Mouse (Mus musculus): ENCODE measurements around the gene Bcl2l2. TPM values are rescaled to one million over a fixed set of nuclear protein-coding genes. Genes with fewer than 3 reads are reported as not detected.

Gene Bcl2l2
- polyA plus RNA-seq, 1 experiment from 2014 or later, result 4.3 TPM

DNA sequence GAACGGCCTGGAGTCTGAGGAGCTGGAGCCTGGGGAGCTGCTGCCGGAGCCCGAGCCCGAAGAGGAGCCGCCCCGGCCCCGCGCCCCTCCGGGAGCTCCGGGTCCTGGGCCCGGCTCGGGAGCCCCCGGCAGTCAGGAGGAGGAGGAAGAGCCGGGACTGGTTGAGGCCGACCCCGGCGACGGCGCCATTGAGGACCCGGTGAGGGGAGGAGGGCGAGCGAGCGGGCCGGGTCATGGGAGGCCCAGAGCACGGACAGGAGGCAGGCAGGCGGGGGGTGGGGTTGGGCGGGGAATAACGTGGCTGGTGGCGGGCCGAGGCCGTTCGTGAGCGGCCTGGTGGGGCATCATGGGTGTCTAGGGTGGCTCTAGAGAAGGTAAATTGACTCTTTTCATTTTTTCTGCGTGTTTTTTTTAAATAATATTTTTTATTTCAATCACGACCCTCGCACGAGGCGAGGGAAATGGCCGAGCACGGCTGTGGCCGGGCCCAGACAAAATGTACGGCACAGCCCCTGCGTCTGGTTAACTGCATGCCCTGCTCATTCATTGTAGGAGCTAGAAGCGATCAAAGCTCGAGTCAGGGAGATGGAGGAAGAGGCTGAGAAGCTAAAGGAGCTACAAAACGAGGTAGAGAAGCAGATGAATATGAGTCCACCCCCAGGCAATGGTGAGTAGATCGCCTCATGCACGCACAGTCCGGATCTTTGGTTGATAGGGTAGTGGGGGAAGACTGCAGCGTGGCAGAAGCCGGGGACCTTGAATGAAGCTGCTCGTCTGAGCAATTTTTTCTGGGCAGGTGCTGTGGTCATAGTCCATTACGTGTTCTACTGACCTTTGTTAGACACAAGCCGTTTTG is 11.3 kb downstream of the Bcl2l2 start:
- Histone ChIP-seq H3K27me3 (no peaks in the 10 kb centered on the region), H3K9me3 (no peaks in the 10 kb centered on the region), H3K36me3 (peaks cover 28% of the 10 kb centered on the region), H3K4me2 (peak overlapping the region; percentile 63), H3K27ac (replicated peaks) (peak overlapping the region; percentile 97), H3K4me3 (peak overlapping the region; percentile 93), H3K4me1 (replicated peaks) (peaks cover 20% of the 10 kb centered on the region), H3K9ac (peak overlapping the region; percentile 99)
- ATAC-seq (ENCODE audit: low FRiP score, low read depth), result peak; percentile 39
- under 1% methylated on average over 54 of the region's 54 CpGs for WGBS

DNA sequence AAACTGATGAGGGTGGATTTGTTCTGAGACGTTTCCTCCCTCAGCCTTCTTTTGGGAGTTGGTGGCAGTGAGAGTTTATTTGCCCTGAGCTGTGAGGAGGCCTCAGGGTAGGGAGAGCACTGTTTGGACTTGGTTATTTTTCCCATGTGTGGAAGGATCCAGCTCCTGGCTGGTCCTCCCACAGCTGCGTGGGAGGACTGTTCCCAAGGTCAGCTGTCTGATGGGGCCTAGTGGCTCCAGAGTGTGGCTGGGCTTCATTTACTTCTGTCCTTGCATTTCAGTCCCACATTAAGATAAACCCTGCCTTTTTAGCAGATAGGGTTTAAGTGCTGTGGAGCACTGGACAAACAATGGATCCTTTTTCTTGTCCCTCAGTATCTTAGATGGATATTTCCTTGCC is 14.3 kb downstream of the Bcl2l2 start:
- 70% methylated on average over 2 of the region's 2 CpGs for WGBS
- Histone ChIP-seq H3K4me1 (replicated peaks) (peaks cover 20% of the 10 kb centered on the region), H3K4me3 (no peak overlapping the region), H3K27ac (replicated peaks) (no peak overlapping the region), H3K9me3 (no peaks in the 10 kb centered on the region), H3K4me2 (no peak overlapping the region), H3K27me3 (no peaks in the 10 kb centered on the region), H3K9ac (no peak overlapping the region), H3K36me3 (peaks cover 28% of the 10 kb centered on the region)
- no peak for ATAC-seq (ENCODE audit: low FRiP score, low read depth)

DNA sequence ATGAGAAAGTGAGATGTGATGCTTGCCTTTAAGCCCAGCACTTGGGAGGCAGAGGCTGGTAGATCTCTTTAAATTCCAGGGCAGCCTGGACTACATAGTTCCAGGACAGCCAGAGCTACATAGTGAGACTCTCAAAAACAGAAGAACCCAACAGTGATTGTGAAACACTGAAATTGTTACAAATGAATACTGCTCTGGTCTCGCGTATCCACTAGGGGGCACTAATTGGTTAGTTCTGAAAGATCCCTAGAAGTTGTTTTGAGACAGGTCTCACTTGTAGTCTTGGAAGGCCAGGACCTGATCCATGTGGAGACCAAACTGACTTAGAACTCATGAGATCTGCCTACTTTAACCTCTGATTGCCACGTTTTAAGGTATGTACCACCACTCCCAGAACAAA is 17.2 kb downstream of the Bcl2l2 start:
- 0% methylated on average over 3 of the region's 3 CpGs for WGBS
- no peaks in the 10 kb centered on the region for H3K27me3 ChIP-seq
- H3K9me3 ChIP-seq, result no peaks in the 10 kb centered on the region
- H3K4me3 ChIP-seq, result no peak overlapping the region
- peak; percentile 42 for ATAC-seq (ENCODE audit: low FRiP score, low read depth)
- no peak overlapping the region for H3K4me2 ChIP-seq
- peaks cover 13% of the 10 kb centered on the region for H3K4me1 ChIP-seq (replicated peaks)
- peaks cover 42% of the 10 kb centered on the region for H3K36me3 ChIP-seq
- peak overlapping the region; percentile 49; the same call in 1 of the 2 replicates for H3K27ac ChIP-seq (replicated peaks)
- H3K9ac ChIP-seq, result no peak overlapping the region

DNA sequence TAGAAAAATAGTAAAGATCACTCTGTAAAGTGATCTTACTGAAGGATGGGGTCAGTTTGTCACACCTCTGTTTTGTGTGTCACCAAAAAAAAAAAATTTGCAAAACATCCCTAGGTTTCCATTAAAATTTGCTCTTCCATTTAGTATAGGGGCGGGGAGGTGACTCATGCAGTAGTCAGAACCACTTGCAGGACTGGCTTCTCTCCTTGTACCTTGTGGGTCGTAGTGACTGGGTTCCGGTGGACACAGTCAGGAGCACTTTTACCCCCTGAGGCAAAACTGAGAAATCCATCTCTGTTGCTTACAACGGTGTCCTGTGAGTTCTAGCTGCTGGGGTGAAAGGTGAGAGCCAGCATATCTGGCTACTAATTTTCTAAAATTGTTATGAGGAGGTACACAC is 20.5 kb downstream of the Bcl2l2 start:
- 89% methylated on average over 4 of the region's 4 CpGs for WGBS

DNA sequence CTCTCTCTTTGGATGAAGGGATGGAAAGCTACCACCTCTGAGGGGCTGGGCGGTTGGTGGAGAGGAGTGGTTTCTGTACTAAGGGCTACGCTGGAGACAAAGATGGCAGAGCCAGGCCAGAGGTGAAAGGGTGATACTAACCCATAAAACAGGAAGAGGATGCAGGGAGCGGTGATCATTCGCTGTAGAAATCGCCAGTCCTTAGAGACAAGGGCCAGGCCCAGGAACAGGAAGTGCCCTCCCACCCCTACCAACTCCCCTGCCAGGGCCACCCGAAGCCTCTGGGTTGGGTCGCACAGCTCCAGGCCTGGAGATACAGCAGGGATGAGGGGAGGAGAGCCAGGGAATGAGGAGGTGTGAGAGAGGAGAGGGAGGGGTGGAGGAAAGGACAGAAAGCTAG is 25.5 kb downstream of the Bcl2l2 start:
- no peak overlapping the region for H3K4me3 ChIP-seq
- peaks cover 42% of the 10 kb centered on the region for H3K36me3 ChIP-seq
- no peak overlapping the region for H3K9ac ChIP-seq
- ATAC-seq (ENCODE audit: low FRiP score, low read depth), result no peak
- no peaks in the 10 kb centered on the region for H3K27me3 ChIP-seq
- 87% methylated on average over 7 of the region's 7 CpGs for WGBS
- H3K4me2 ChIP-seq, result no peak overlapping the region
- peaks cover 43% of the 10 kb centered on the region for H3K4me1 ChIP-seq (replicated peaks)
- no peak overlapping the region for H3K27ac ChIP-seq (replicated peaks)
- H3K9me3 ChIP-seq, result no peaks in the 10 kb centered on the region

More for the DNA sequence above, 20.5 kb downstream of the Bcl2l2 start:
- Histone ChIP-seq H3K36me3 (peaks cover 41% of the 10 kb centered on the region), H3K4me3 (no peak overlapping the region), H3K9ac (no peak overlapping the region), H3K27me3 (no peaks in the 10 kb centered on the region), H3K27ac (replicated peaks) (no peak overlapping the region), H3K4me1 (replicated peaks) (peaks cover 7% of the 10 kb centered on the region; the same call in 1 of the 2 replicates), H3K4me2 (no peak overlapping the region), H3K9me3 (no peaks in the 10 kb centered on the region)
- ATAC-seq (ENCODE audit: low FRiP score, low read depth), result no peak

DNA sequence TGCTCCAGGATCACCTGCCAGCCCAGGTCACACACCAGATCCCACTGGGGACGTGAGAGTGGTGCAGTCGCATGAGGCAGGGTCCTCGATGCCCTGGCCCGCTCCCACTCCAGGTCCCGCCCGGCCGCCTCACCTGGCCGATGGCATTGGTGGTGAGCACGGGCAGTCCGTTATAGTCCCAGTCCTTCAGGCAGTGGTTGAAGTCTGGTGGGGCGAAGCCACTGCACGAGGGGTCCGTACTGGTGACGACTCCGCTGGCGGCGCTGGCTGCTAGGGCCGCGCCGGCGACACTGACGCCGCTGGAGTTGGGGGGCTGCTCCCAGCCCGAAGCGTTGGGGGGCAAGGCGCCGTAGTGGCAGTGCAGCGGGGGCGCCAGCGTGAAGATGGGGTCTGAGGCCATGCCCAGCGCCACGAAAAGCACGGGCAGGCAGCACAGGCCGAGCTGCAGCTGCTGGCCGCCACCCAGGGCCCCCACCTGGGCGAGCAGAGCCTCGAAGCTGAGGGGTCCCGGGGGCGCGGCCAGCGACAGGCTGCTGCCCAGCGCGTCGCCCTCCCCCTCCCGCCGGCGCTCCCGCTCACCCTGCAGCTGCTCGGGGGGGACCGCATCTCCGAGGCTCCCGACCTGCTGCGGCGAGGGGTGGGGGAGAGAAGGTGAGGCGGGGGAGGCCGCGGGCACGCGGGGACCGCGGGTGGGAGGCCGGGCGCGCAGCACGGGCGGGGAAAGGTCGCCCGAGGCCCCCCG is 29.1 kb downstream of the Bcl2l2 start:
- ATAC-seq (ENCODE audit: low FRiP score, low read depth), result peak; percentile 62
- no peaks in the 10 kb centered on the region for H3K27me3 ChIP-seq
- peak overlapping the region; percentile 93 for H3K4me3 ChIP-seq
- WGBS, result 1% methylated on average over 62 of the region's 69 CpGs
- peaks cover 45% of the 10 kb centered on the region for H3K4me1 ChIP-seq (replicated peaks)
- H3K4me2 ChIP-seq, result peak overlapping the region; percentile 89
- no peaks in the 10 kb centered on the region for H3K9me3 ChIP-seq
- H3K27ac ChIP-seq (replicated peaks), result peak overlapping the region; percentile 96
- H3K36me3 ChIP-seq, result peaks cover 19% of the 10 kb centered on the region
- H3K9ac ChIP-seq, result peak overlapping the region; percentile 98

DNA sequence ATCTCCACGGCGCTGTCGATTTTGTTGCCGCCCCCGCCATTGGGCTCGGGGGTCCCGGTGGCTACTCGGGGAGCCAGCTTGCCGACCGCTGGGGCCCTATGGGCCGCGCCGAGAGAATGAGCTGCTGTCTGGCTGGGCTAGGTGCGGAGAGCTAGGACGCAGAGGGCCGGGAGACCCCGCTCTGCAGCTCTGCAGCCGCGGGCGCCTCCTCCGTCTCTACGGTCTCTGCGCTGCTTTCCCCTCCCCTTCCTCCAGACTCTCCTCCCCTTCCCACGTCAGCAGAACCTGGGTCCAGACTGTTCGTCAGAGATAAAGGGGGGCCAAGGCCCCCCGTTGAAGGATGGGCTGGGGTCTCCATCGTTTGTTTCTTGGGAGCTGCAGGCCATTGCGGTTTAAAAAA is 29.7 kb downstream of the Bcl2l2 start, which contains the start of gene Slc22a17:
Slc22a17 (minus strand) TSS at position 247 of the 400 bp plus-strand sequence.
- WGBS, result 0% methylated on average over 28 of the region's 28 CpGs
- peak; percentile 95 for ATAC-seq (ENCODE audit: low FRiP score, low read depth)
- peak within 1 kb of the TSS; percentile 89 for H3K4me2 ChIP-seq
- peak within 1 kb of the TSS; percentile 93 for H3K4me3 ChIP-seq
- H3K9ac ChIP-seq, result peak within 1 kb of the TSS; percentile 98
- H3K27me3 ChIP-seq, result no peaks in the 10 kb centered on the region
- H3K4me1 ChIP-seq (replicated peaks), result peaks cover 45% of the 10 kb centered on the region
- peak within 1 kb of the TSS; percentile 96 for H3K27ac ChIP-seq (replicated peaks)
- peaks cover 13% of the 10 kb centered on the region for H3K36me3 ChIP-seq
- H3K9me3 ChIP-seq, result no peaks in the 10 kb centered on the region

DNA sequence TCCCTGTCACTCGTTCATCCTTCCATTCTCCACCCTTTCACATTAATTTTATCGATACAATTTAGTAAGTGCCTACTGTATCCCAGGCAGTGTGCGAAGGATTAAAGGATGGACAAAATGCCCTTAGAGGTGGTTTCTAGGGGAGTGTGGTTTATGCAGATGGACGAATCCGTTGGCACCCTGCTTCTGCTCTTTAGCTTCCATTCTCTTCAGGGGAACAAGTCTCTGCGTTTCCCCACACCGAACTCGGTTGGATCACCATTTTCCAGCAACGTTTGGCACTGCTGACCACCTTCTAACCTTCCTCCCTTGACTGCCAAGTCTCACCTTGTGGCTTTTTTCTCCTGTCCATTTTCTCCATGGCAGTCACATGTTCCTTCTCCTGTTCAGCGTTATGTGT is 30.2 kb downstream of the Bcl2l2 start:
- no peak; the same call in 1 of the 2 replicates for ATAC-seq (ENCODE audit: low FRiP score, low read depth)
- 9% methylated on average over 10 of the region's 10 CpGs for WGBS

DNA sequence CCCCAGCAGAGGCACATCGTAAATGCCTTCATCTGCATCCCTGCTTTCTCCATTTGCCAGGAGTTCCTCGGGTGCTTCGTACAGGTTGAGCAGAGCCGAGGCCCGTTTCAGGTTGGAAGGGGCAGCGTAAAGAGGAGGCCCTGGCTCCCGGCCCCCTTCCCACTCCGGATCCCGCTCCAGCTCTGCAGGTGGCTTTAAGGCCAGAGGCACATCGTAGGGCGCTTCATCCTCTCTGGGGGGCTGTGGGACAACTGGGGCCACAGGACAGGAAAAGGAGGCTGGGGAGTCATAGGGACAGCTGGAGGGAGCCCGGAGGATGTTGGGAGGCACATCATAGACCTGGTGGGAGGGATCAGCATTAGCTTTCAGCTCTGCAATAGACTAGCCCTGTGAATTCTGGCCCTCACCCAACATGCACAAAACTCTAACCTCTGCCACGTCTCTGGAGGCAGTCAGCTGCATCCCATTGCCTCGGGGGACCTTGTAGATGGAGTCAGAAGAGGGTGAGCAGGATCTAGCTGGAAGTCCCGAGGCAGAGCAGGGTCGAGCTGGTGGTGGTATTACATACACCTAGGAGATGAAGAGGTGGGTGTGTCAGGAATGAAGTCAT is 37.0 kb downstream of the Bcl2l2 start:
- no peak for ATAC-seq (ENCODE audit: low FRiP score, low read depth)
- no peak overlapping the region for H3K4me2 ChIP-seq
- peaks cover 14% of the 10 kb centered on the region for H3K4me1 ChIP-seq (replicated peaks)
- H3K27ac ChIP-seq (replicated peaks), result no peak overlapping the region
- no peak overlapping the region for H3K9ac ChIP-seq
- no peaks in the 10 kb centered on the region for H3K27me3 ChIP-seq
- 91% methylated on average over 16 of the region's 16 CpGs for WGBS
- H3K36me3 ChIP-seq, result peaks cover 12% of the 10 kb centered on the region
- H3K9me3 ChIP-seq, result no peaks in the 10 kb centered on the region
- H3K4me3 ChIP-seq, result no peak overlapping the region

More for the DNA sequence above, 30.2 kb downstream of the Bcl2l2 start:
- H3K9ac ChIP-seq, result peak overlapping the region; percentile 98
- H3K9me3 ChIP-seq, result no peaks in the 10 kb centered on the region
- peak overlapping the region; percentile 89 for H3K4me2 ChIP-seq
- peaks cover 40% of the 10 kb centered on the region for H3K4me1 ChIP-seq (replicated peaks)
- peak overlapping the region; percentile 93 for H3K4me3 ChIP-seq
- no peaks in the 10 kb centered on the region for H3K27me3 ChIP-seq
- H3K36me3 ChIP-seq, result peaks cover 10% of the 10 kb centered on the region
- H3K27ac ChIP-seq (replicated peaks), result peak overlapping the region; percentile 96

DNA sequence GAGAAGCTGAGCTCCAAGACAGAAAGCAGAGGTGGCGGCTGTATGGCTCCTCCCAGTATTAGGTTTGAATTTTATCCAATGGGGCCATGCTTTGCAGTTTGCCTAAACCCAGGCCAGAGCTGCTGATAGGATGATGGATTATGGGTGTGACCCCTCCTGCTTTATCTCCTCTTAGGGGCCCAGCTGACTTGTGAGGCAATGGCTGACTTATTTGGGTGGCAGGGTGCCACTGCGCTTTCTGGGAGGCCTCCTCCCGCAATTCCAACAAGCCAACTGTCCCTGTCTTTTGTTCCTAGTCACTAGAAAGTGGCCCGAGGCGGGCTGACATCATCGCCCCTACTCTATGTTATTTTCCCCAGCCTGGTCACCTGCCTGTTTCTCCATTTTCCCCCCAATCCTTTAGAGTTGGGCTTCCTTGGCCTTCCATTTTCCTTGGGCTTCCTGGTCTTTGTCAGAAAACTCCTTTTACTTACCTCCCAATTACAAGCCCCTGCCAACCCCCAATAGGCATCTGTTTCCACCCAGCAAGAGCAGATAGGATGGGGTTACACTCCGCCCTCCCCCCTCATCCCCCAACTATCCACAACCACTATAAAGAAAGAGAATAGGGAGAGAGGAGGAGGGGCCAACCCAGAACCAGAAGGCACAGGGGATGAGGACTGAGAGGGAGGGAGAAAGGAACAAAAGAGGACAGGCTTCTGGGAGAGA is 41.6 kb downstream of the Bcl2l2 start:
- Histone ChIP-seq H3K4me1 (replicated peaks) (peaks cover 37% of the 10 kb centered on the region), H3K36me3 (peaks cover 9% of the 10 kb centered on the region), H3K9ac (0 out of 2 replicates have a peak overlapping the region, but pooled peaks have one; percentile 74), H3K9me3 (no peaks in the 10 kb centered on the region), H3K4me2 (peak overlapping the region; percentile 96), H3K27ac (replicated peaks) (peak overlapping the region; percentile 89), H3K27me3 (no peaks in the 10 kb centered on the region), H3K4me3 (peak overlapping the region; percentile 58)
- peak; percentile 27; the same call in 1 of the 2 replicates for ATAC-seq (ENCODE audit: low FRiP score, low read depth)
- 18% methylated on average over 7 of the region's 7 CpGs for WGBS

Measured in hindbrain, embryonic 15.5 days (tissue).